Mouse (Mus musculus) lung, embryonic 14.5 days (tissue): ENCODE measurements around the gene Nsf. TPM values are rescaled to one million over a fixed set of nuclear protein-coding genes. Genes with fewer than 3 reads are reported as not detected.
"Not testable (repeated sequence)": the region's sequence is repeated elsewhere in the genome, so short reads cannot be mapped to it uniquely, and the experiment has no call there.

Experiments
- ATAC-seq: fragments of 200-750 bp; cut with Nextera tagmentation; 2 replicates; pipeline ENCODE4 v1.8.0; 2017; ENCODE audit warnings: mild to moderate bottlenecking, moderate TSS enrichment, moderate library complexity; ENCODE audit not compliant: insufficient read depth
- DNase-seq: peaks from one replicate; pipeline ENCODE4 v3.0.0-alpha.2; 2015
- H3K27ac ChIP-seq: fragments of 300-500 bp; sonication (generic); 2 replicates; pipeline ENCODE4 v1.5.1; 2014; ENCODE audit warnings: low read depth, mild to moderate bottlenecking, moderate library complexity
- H3K27me3 ChIP-seq: fragments of 300-500 bp; sonication (generic); 2 replicates; pipeline ENCODE4 v1.6.1; 2014; ENCODE audit warnings: low read length, control low read depth; ENCODE audit not compliant: insufficient read depth
- H3K36me3 ChIP-seq: fragments of 300-500 bp; sonication (generic); 2 replicates; pipeline ENCODE4 v1.6.1; 2014; ENCODE audit warnings: control low read depth; ENCODE audit not compliant: insufficient read depth
- H3K4me1 ChIP-seq: fragments of 300-500 bp; sonication (generic); 2 replicates; pipeline ENCODE4 v1.6.1; 2014; ENCODE audit warnings: antibody characterized with exemption, control low read depth; ENCODE audit not compliant: insufficient read depth
- H3K4me2 ChIP-seq: fragments of 300-500 bp; sonication (generic); 2 replicates; pipeline ENCODE4 v1.6.1; 2014; ENCODE audit warnings: mild to moderate bottlenecking
- H3K4me3 ChIP-seq: fragments of 300-500 bp; sonication (generic); 2 replicates; pipeline ENCODE4 v1.5.1; 2014; ENCODE audit warnings: low read depth, low read length
- H3K9ac ChIP-seq: fragments of 300-500 bp; sonication (generic); 2 replicates; pipeline ENCODE4 v1.6.1; 2014
- H3K9me3 ChIP-seq: fragments of 300-500 bp; sonication (generic); 2 replicates; pipeline ENCODE4 v1.6.1; 2016; ENCODE audit warnings: low read depth, low read length, control low read depth
- CTCF ChIP-seq: IDR thresholded peaks from 2 replicates; pipeline ENCODE4 v1.5.1; 2016; ENCODE audit warnings: antibody characterized with exemption, low read depth
- WGBS: fragments of 180-500 bp; shearing (Covaris S2); extraction: QIAGEN DNeasy Blood & Tissue Kit; methylation state at CpG from one replicate; pipeline ENCODE4 v1.1.7; 2014; 5-methylcytosine and 5-hydroxymethylcytosine counted together
- polyA plus RNA-seq: library from polyadenylated mRNA; unstranded; fragments of >200 nt; fragmentation: Nextera tagmentation; extraction: Ambion mirVana; gene quantifications from 2 replicates; pipeline ENCODE4 v1.2.1, GENCODE M21; 2014

Nsf gene
- polyA plus RNA-seq, 1 experiment from 2014 or later = 50.1 TPM

DNA sequence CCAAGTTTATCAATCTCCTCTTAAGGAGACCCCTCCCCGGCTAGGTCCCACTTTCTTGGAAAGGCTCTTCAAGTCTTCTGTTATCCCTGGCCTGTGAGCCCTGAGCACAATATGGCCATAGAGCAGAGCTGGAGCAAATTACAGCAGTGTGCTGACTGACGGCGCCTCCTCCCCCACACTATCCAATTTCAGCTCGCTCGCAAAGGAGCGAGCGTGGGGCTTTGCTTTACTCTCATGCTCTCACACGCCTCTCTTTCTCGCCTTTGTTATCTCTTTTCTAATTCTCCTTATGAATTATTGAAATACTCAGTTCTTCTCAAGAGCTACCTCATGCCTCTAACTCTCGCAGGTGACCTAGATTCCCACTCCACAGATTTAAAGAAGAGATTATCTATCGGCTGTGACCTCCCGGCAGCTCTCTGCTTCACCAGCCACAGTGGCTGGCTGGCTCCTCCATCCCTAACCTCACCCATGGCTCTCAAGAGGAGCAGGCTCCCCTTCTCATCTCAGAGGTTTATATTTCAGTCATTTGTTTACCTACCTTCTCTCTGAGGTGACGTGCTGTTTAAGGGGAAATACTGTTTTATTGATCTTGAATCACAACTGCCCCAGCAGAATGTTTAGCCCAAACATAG is 69.0 kb downstream of the Nsf start:
- peak; percentile 68 for ATAC-seq
- WGBS = 17% methylated on average over 13 of the region's 13 CpGs
- Histone ChIP-seq H3K27ac (no peak overlapping the region), H3K9ac (no peak overlapping the region), H3K36me3 (peaks cover 17% of the 10 kb centered on the region), H3K27me3 (no peaks in the 10 kb centered on the region), H3K4me2 (0 out of 2 replicates have a peak overlapping the region, but pooled peaks have one; percentile 0), H3K4me1 (no peaks in the 10 kb centered on the region), H3K4me3 (no peak overlapping the region), H3K9me3 (no peaks in the 10 kb centered on the region)
- TF ChIP-seq CTCF = no peak
- peak; percentile 61 for DNase-seq

DNA sequence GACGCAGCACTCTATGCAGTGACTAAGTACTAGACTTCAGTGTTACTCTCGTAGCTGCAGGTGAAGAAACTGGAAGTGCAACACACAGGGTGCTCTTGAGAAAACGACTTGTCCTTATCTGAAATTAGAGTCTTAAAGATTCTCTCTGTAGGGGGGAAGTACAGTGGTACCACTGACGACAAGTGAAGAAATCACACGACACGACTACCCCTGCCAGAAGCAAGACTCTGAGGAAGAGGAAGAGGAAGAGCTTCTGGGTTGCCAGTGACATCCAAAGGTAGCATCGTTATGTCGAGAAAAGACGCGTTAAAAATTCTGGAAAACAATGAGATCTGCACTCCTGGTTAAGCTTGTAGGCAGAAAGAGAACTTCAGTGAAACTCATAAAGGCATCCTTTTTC is 70.1 kb downstream of the Nsf start:
- 83% methylated on average over 10 of the region's 10 CpGs for WGBS
- Histone ChIP-seq H3K4me1 (no peaks in the 10 kb centered on the region), H3K36me3 (peaks cover 19% of the 10 kb centered on the region), H3K27me3 (no peaks in the 10 kb centered on the region), H3K4me3 (no peak overlapping the region), H3K4me2 (no peak overlapping the region), H3K9me3 (no peaks in the 10 kb centered on the region), H3K27ac (no peak overlapping the region), H3K9ac (no peak overlapping the region)
- DNase-seq (no peak), ATAC-seq (no peak)
- TF ChIP-seq CTCF = no peak

DNA sequence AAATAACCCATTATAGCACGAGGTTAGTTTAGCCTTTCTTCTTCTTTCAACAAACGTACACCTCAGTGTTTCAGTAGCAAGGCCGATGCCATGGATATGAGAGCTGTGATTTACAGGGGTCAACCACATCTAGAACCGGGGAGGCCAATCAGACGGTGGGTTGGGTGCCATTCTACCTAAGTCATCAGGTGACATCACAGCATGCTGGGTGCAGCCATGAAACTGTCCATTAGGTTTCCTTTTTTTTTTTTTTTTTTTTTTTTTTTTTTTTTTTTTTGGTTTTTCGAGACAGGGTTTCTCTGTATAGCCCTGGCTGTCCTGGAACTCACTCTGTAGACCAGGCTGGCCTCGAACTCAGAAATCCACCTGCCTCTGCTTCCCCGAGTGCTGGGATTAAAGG is 74.4 kb downstream of the Nsf start:
- not testable (repeated sequence) for ATAC-seq, H3K4me1 ChIP-seq, H3K4me2 ChIP-seq, H3K9me3 ChIP-seq, H3K9ac ChIP-seq, H3K4me3 ChIP-seq, DNase-seq, H3K27me3 ChIP-seq, H3K27ac ChIP-seq
- 89% methylated on average over 7 of the region's 8 CpGs for WGBS
- peaks cover 24% of the 10 kb centered on the region for H3K36me3 ChIP-seq

DNA sequence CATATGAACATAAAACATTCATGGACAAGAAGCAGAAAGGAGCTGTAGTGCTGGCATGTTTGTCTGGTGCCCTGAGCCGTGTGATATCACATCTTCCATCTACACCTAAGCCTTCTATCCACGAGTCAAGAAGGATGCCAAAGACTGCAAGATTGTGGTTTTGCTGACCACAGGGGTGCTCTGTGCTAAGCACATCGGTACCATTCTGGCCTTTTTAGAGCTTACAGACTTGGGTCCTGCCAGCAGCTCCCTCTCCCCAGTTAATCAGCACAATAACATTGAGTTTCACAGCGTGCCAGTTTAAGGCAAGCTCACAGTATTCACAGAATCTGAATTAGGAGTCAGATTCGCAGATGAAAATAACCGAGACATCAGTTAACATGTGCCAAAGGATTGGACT is 75.4 kb downstream of the Nsf start:
- DNase-seq = no peak
- no peak for ATAC-seq
- Histone ChIP-seq H3K4me2 (no peak overlapping the region), H3K27ac (no peak overlapping the region), H3K4me3 (no peak overlapping the region), H3K36me3 (peaks cover 26% of the 10 kb centered on the region), H3K4me1 (no peaks in the 10 kb centered on the region), H3K27me3 (no peaks in the 10 kb centered on the region), H3K9me3 (peaks cover 7% of the 10 kb centered on the region), H3K9ac (no peak overlapping the region)
- TF ChIP-seq CTCF = no peak
- 82% methylated on average over 6 of the region's 6 CpGs for WGBS

DNA sequence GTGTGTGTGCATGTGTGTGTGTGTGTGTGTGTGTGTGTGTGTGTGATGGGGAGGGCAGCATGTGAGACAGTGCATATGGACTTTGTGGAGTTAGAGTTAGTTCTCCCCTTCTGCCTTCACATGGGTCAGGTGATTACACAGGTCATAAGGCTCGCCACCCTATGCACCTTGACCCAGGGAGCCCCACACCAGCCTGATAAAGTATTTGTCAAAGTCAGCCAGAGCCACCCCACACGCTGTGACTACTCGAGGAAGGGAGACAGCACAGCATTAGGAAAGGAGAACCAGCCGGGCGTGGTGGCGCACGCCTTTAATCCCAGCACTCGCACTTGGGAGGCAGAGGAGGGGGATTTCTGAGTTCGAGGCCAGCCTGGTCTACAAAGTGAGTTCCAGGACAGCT is 83.5 kb downstream of the Nsf start:
- no peaks in the 10 kb centered on the region for H3K27me3 ChIP-seq
- H3K9ac ChIP-seq = no peak overlapping the region
- DNase-seq (no peak), ATAC-seq (no peak)
- TF ChIP-seq CTCF = no peak
- H3K4me1 ChIP-seq = no peaks in the 10 kb centered on the region
- peaks cover 30% of the 10 kb centered on the region for H3K36me3 ChIP-seq
- H3K27ac ChIP-seq = no peak overlapping the region
- no peak overlapping the region for H3K4me2 ChIP-seq
- peaks cover 7% of the 10 kb centered on the region for H3K9me3 ChIP-seq
- 77% methylated on average over 9 of the region's 9 CpGs for WGBS
- H3K4me3 ChIP-seq = no peak overlapping the region

DNA sequence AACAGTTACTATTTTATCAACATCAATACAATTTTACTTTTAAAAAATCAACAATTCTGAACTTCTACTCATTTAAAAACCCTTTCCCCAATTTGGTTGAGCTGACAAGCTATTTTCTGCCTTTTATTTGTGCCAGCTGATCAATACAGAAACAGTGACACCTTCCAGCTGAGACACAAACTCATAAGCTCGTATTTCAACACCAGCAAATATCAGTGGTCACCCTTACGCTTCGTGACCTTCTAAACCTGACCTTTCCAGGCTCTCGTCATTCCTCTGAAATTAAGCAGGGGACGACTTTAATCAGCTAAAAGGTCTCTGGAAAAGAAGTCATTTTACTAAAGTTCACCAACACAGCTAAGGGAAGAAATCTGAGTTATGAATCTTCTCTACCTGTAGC is 86.2 kb downstream of the Nsf start:
- no peak overlapping the region for H3K4me2 ChIP-seq
- H3K4me1 ChIP-seq = no peaks in the 10 kb centered on the region
- ATAC-seq = no peak
- H3K36me3 ChIP-seq = peaks cover 22% of the 10 kb centered on the region
- H3K4me3 ChIP-seq = no peak overlapping the region
- DNase-seq = no peak
- H3K9me3 ChIP-seq = no peaks in the 10 kb centered on the region
- H3K27me3 ChIP-seq = no peaks in the 10 kb centered on the region
- 45% methylated on average over 5 of the region's 5 CpGs for WGBS
- no peak overlapping the region for H3K9ac ChIP-seq
- no peak for TF ChIP-seq CTCF
- no peak overlapping the region for H3K27ac ChIP-seq

DNA sequence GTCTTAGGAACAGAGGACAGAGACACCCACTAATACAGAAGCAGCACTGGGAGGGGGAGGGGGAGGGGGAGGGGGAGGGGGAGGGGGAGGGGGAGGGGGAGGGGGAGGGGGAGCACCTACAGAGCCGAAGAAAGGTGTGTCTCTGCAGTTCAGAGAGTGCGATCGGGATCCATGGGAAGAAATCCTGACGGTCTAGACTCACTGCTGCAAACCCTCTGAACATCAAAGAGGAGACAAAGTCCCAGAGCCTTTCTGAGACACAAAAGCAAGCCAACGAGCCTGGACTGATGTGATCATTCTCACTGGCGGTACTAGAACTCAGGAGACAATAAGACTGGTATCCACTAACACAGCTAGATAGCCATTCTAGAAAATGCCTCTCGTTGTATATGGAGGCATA is 88.5 kb downstream of the Nsf start:
- Histone ChIP-seq H3K4me3 (no peak overlapping the region), H3K9ac (no peak overlapping the region), H3K27me3 (no peaks in the 10 kb centered on the region), H3K9me3 (no peaks in the 10 kb centered on the region), H3K36me3 (peaks cover 13% of the 10 kb centered on the region; the same call in 1 of the 2 replicates), H3K27ac (no peak overlapping the region), H3K4me2 (no peak overlapping the region), H3K4me1 (no peaks in the 10 kb centered on the region)
- WGBS = 70% methylated on average over 7 of the region's 7 CpGs
- DNase-seq (no peak), ATAC-seq (no peak)
- no peak for TF ChIP-seq CTCF
